Mouse (Mus musculus) liver, embryonic 14.5 days (tissue): ENCODE data around the gene Retreg2. TPM values are rescaled to one million over a fixed set of nuclear protein-coding genes. Genes with fewer than 3 reads are reported as not detected.

Experiments
- ATAC-seq: fragments of 200-750 bp; cut with Nextera tagmentation; 2 replicates; pipeline ENCODE4 v1.8.0; 2017; ENCODE audit warnings: moderate number of reproducible peaks, mild to moderate bottlenecking, moderate library complexity; ENCODE audit not compliant: insufficient read depth
- DNase-seq, 3 experiments: peaks; one replicate each; pipeline ENCODE4 v3.0.0-alpha.2; 2012 to 2013; ENCODE audit warnings: low read depth in 3 of 3, low spot score in 3 of 3
- H3K27ac ChIP-seq: fragments of 300-500 bp; sonication (generic); 2 replicates; pipeline ENCODE4 v1.5.1; 2014; ENCODE audit warnings: moderate library complexity, mild to moderate bottlenecking, control low read depth, inconsistent platforms
- H3K27me3 ChIP-seq: fragments of 300-500 bp; sonication (generic); 2 replicates; pipeline ENCODE4 v1.6.1; 2014; ENCODE audit warnings: mild to moderate bottlenecking, low read length, moderate library complexity; ENCODE audit not compliant: control insufficient read depth, insufficient read depth
- H3K36me3 ChIP-seq: fragments of 300-500 bp; sonication (generic); replicated peaks from 2 replicates; pipeline ENCODE4 v1.6.1; 2014; ENCODE audit warnings: low read depth; ENCODE audit not compliant: control insufficient read depth, insufficient read depth
- H3K4me1 ChIP-seq, 2 experiments: fragments of 200-500 bp in 1 of 2; fragments of 300-500 bp in 1 of 2; sonication (generic) in 1 of 2; replicated peaks; 2 replicates each; pipeline ENCODE4 v1.6.1; 2012 to 2014; ENCODE audit warnings: antibody characterized with exemption in 1 of 2, inconsistent platforms in 1 of 2, low read length in 1 of 2; ENCODE audit not compliant: control insufficient read depth in 2 of 2, insufficient read depth in 2 of 2
- H3K4me2 ChIP-seq: fragments of 300-500 bp; sonication (generic); 2 replicates; pipeline ENCODE4 v1.6.1; 2014; ENCODE audit warnings: low read depth, mild to moderate bottlenecking, control low read depth, moderate library complexity
- H3K4me3 ChIP-seq, 2 experiments: fragments of 200-500 bp in 1 of 2; fragments of 300-500 bp in 1 of 2; sonication (generic) in 1 of 2; 2 replicates each; pipeline ENCODE4 v1.5.1; 2012 to 2014; ENCODE audit warnings: low read depth in 2 of 2, low read length in 2 of 2, mild to moderate bottlenecking in 2 of 2, control low read depth in 1 of 2, inconsistent platforms in 1 of 2, moderate library complexity in 1 of 2; ENCODE audit not compliant: insufficient read depth in 1 of 2
- H3K9ac ChIP-seq: fragments of 300-500 bp; sonication (generic); replicated peaks from 2 replicates; pipeline ENCODE4 v1.6.1; 2014; ENCODE audit warnings: mild to moderate bottlenecking, control low read depth, moderate library complexity
- H3K9me3 ChIP-seq: fragments of 300-500 bp; sonication (generic); 2 replicates; pipeline ENCODE4 v1.6.1; 2016; ENCODE audit warnings: low read length, mixed read lengths; ENCODE audit not compliant: control insufficient read depth
- CTCF ChIP-seq: IDR thresholded peaks from 2 replicates; pipeline ENCODE4 v1.5.1; 2016; ENCODE audit warnings: antibody characterized with exemption, low read depth, control low read depth
- EP300 ChIP-seq: IDR thresholded peaks from 2 replicates; pipeline ENCODE4 v1.6.1; 2016; ENCODE audit warnings: antibody characterized with exemption, low read depth
- WGBS: fragments of 180-500 bp; shearing (Covaris S2); extraction: QIAGEN DNeasy Blood & Tissue Kit; methylation state at CpG from one replicate; pipeline ENCODE4 v1.1.7; 2014; ENCODE audit not compliant: insufficient replicate concordance; 5-methylcytosine and 5-hydroxymethylcytosine counted together
- polyA plus RNA-seq, 2 experiments: library from polyadenylated mRNA; depleted of rRNA in 1 of 2; stranded (reverse) in 1 of 2; unstranded in 1 of 2; fragments of >200 nt; fragmentation: Nextera tagmentation in 1 of 2; extraction: Ambion mirVana in 1 of 2; gene quantifications; 2 replicates each; pipeline versions ENCODE4 v1.2.1 to v1.2.3; 2012 to 2014

The Retreg2 gene
- polyA plus RNA-seq, 2 experiments: 45.1 to 61.8 TPM

- Histone ChIP-seq H3K27ac (no peak overlapping the region), H3K4me2 (no peak overlapping the region), H3K9me3 (no peaks in the 10 kb centered on the region), H3K9ac (no peak overlapping the region), H3K4me1 (peaks cover 25 to 33% of the 10 kb centered on the region in 2 experiments), H3K36me3 (no peaks in the 10 kb centered on the region), H3K27me3 (no peaks in the 10 kb centered on the region), H3K4me3 (no peak overlapping the region)
- DNase-seq (no peak), ATAC-seq (no peak)
- 25% methylated on average over 3 of the region's 3 CpGs for WGBS
- TF ChIP-seq CTCF (no peak), EP300 (no peak)
These were observed 13.3 kb downstream of the Retreg2 start for GRCm38 (mm10) chr1:75155837-75156236.

DNA sequence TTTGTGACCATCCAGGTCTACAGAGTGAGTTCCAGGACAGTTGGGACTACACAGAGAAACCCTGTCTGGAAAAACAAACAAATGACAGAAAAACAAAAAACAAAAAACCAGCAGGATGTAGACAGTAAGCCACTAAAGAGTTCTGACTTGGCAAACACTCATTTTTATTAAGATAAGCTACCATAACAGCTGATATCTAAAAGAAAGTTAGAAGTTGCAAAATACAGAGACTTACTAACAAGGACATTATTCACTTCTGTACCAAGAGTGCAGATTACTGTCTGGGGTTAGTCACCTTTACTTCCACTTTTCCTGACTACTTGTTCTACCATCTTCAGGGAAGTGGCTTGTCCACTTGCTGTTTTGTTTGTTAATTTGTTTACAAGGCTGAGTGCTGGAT lies 16.4 kb downstream of the Retreg2 start:
- Histone ChIP-seq H3K4me2 (no peak overlapping the region), H3K27me3 (no peaks in the 10 kb centered on the region), H3K4me1 (peaks cover 25 to 36% of the 10 kb centered on the region in 2 experiments), H3K9ac (peak overlapping the region; percentile 33; the same call in 1 of the 2 replicates), H3K9me3 (no peaks in the 10 kb centered on the region), H3K36me3 (no peaks in the 10 kb centered on the region), H3K27ac (peak overlapping the region; percentile 83), H3K4me3 (no peak overlapping the region)
- no peak for DNase-seq
- no peak for ATAC-seq
- TF ChIP-seq CTCF (no peak), EP300 (no peak)

DNA sequence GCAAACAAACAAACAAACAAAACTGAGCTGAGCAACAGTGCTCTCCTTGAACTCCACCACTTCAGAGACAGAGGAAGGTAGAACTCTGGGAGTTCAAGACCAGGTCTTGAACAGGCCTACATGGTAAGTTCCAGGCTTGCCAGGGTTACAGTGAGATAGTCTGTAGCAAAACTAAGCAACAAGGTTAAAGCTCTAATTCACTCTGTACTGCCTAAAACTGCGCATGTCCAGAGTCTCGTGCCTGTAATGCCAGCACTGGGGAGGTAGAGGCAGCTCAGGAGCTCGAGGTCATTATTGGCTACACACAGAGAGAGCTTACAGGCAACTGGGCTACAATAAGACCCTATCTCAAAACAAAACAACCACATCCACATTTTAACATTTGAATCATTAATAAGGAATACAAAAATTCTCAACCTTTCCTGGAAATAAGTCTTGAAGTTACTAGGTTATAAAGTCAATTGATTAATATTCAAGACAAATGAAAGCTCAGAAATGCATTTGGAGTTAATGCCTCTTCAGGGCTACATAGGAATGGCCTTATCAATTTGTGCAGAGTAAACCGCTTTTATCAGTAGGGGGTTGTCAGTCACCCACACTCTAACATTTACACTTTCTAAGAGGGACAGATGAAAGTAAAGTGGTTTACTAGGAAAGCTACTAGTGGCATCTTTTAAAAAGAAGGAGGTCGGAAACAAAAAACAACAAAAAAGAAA lies 17.1 kb downstream of the Retreg2 start:
- H3K36me3 ChIP-seq: no peaks in the 10 kb centered on the region
- H3K4me2 ChIP-seq: peak overlapping the region; percentile 28
- WGBS: 23% methylated on average over 5 of the region's 5 CpGs
- peak overlapping the region; percentile 83 for H3K27ac ChIP-seq
- H3K4me1 ChIP-seq: peaks cover 25 to 34% of the 10 kb centered on the region in 2 experiments
- DNase-seq (peak; percentile 53 to 63 (median 61)), ATAC-seq (peak; percentile 92)
- TF ChIP-seq EP300 (peak; percentile 89), CTCF (no peak)
- H3K9me3 ChIP-seq: no peaks in the 10 kb centered on the region
- no peaks in the 10 kb centered on the region for H3K27me3 ChIP-seq
- H3K9ac ChIP-seq: peak overlapping the region; percentile 33
- no peak overlapping the region for H3K4me3 ChIP-seq

GRCm38 (mm10) chr1:75160256-75160617 lies 17.7 kb downstream of the Retreg2 start:
- H3K4me1 ChIP-seq: peaks cover 25 to 29% of the 10 kb centered on the region in 2 experiments
- DNase-seq: no peak
- H3K27ac ChIP-seq: peak overlapping the region; percentile 83
- H3K9ac ChIP-seq: 0 out of 2 replicates have a peak overlapping the region, but pooled peaks have one; percentile 0
- H3K9me3 ChIP-seq: no peaks in the 10 kb centered on the region
- 15% methylated on average over 4 of the region's 4 CpGs for WGBS
- no peaks in the 10 kb centered on the region for H3K27me3 ChIP-seq
- peak; percentile 72 for ATAC-seq
- TF ChIP-seq EP300 (no peak), CTCF (no peak)
- peak overlapping the region; percentile 28 for H3K4me2 ChIP-seq
- H3K36me3 ChIP-seq: no peaks in the 10 kb centered on the region
- no peak overlapping the region for H3K4me3 ChIP-seq

DNA sequence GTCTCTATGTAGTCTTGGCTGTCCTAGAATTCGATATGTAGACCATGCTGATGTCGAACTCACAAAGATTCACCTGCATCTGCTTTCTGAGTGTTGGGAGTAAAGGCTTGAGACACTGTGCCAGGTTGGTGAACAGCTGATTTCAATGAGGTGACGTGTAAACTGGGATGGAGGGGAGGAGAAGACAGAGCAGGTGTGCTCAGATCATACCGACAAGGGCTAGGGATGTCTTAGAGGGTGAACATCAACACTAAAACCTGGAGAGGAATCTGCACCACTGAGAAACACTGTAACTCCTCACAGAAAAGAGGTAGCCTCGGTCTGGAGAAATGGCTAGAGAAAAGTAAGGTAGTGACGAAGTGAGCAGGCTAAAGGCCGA lies 25.5 kb downstream of the Retreg2 start:
- no peaks in the 10 kb centered on the region for H3K27me3 ChIP-seq
- peak overlapping the region; percentile 63 to 73 for H3K4me3 ChIP-seq
- peak; percentile 22 for ATAC-seq
- peaks cover 19 to 24% of the 10 kb centered on the region in 2 experiments for H3K4me1 ChIP-seq
- no peaks in the 10 kb centered on the region for H3K9me3 ChIP-seq
- WGBS: 8% methylated on average over 7 of the region's 7 CpGs
- TF ChIP-seq CTCF (no peak), EP300 (no peak)
- H3K27ac ChIP-seq: peak overlapping the region; percentile 91
- peak overlapping the region; percentile 77 for H3K9ac ChIP-seq
- DNase-seq: no peak
- H3K4me2 ChIP-seq: peak overlapping the region; percentile 85
- peaks cover 36% of the 10 kb centered on the region for H3K36me3 ChIP-seq
